In genomic region chr2:119327942-119328526, GRCm38 (mm10) we compare ENCODE assay signal across 8 mouse cellular contexts. TPM values are rescaled to one million over a fixed set of nuclear protein-coding genes. Genes with fewer than 3 reads are reported as not detected.
DNase-seq lines count a peak whose midpoint lies in the region; ATAC-seq lines count a peak whose summit lies in the region.

No protein-coding gene starts in this region.

- WGBS in midbrain, embryonic 10.5 days = 15% methylated on average over 11 of the region's 11 CpGs
- WGBS in midbrain, embryonic 11.5 days = 10% methylated on average over 11 of the region's 11 CpGs
- 26% methylated on average over 11 of the region's 11 CpGs for WGBS in liver, embryonic 11.5 days

- H3K4me2 ChIP-seq in midbrain, embryonic 11.5 days = no peak overlapping the region
- H3K4me2 ChIP-seq in liver, embryonic 11.5 days = peak overlapping the region; percentile 5

- H3K4me3 ChIP-seq in midbrain, embryonic 10.5 days = peak overlapping the region; percentile 56
- H3K4me3 ChIP-seq in midbrain, embryonic 11.5 days (ENCODE audit: low read depth, low read length) = no peak overlapping the region
- H3K4me3 ChIP-seq in liver, embryonic 11.5 days (ENCODE audit: low read depth, low read length) = peak overlapping the region; percentile 23; the same call in 1 of the 2 replicates

- no peak for ATAC-seq in midbrain, embryonic 11.5 days (ENCODE audit: low FRiP score)
- no peak for ATAC-seq in liver, embryonic 11.5 days (replicated peaks; ENCODE audit: low FRiP score)

- peak; percentile 39 to 50 for DNase-seq in cerebellum, adult 18-20 months
- no peak for DNase-seq in cerebellum, adult 9-11 months
- no peak for DNase-seq in midbrain, embryonic 10.5 days (ENCODE audit: low spot score)
- no peak for DNase-seq in midbrain, embryonic 11.5 days (ENCODE audit: low spot score, missing footprints)
- DNase-seq in liver, embryonic 11.5 days (ENCODE audit: low spot score) = peak; percentile 30
- no peak for DNase-seq in layer of hippocampus, postnatal 10 days (ENCODE audit: low spot score in 2 of 2)
- DNase-seq in adrenal gland, adult 8-10 months = no peak
- no peak for DNase-seq in kidney, postnatal 4 days

- H3K9ac ChIP-seq in midbrain, embryonic 11.5 days (ENCODE audit: low read length) = no peak overlapping the region
- no peak overlapping the region for H3K9ac ChIP-seq in liver, embryonic 11.5 days (ENCODE audit: low read depth, low read length)

- no peaks in the 10 kb centered on the region for H3K9me3 ChIP-seq in midbrain, embryonic 10.5 days (replicated peaks)
- no peaks in the 10 kb centered on the region for H3K9me3 ChIP-seq in midbrain, embryonic 11.5 days (ENCODE audit: control insufficient read depth, low read length)
- H3K9me3 ChIP-seq in liver, embryonic 11.5 days (ENCODE audit: control insufficient read depth, low read length) = no peaks in the 10 kb centered on the region

- peaks cover 100% of the 10 kb centered on the region for H3K27me3 ChIP-seq in midbrain, embryonic 10.5 days (ENCODE audit: low read depth, poor library complexity, severe bottlenecking)
- peaks cover 84% of the 10 kb centered on the region for H3K27me3 ChIP-seq in midbrain, embryonic 11.5 days (ENCODE audit: control insufficient read depth, insufficient read depth, low read length)
- peaks cover 84% of the 10 kb centered on the region for H3K27me3 ChIP-seq in liver, embryonic 11.5 days (replicated peaks; ENCODE audit: control insufficient read depth, insufficient read depth, low read length)

- H3K36me3 ChIP-seq in midbrain, embryonic 10.5 days = no peaks in the 10 kb centered on the region
- no peaks in the 10 kb centered on the region for H3K36me3 ChIP-seq in midbrain, embryonic 11.5 days (ENCODE audit: control insufficient read depth, insufficient read depth, low read length)
- no peaks in the 10 kb centered on the region for H3K36me3 ChIP-seq in liver, embryonic 11.5 days (ENCODE audit: control insufficient read depth, insufficient read depth, low read length)

- H3K4me1 ChIP-seq in midbrain, embryonic 10.5 days = peaks cover 67% of the 10 kb centered on the region
- peaks cover 33% of the 10 kb centered on the region for H3K4me1 ChIP-seq in midbrain, embryonic 11.5 days (ENCODE audit: control insufficient read depth, insufficient read depth, low read length)
- peaks cover 38% of the 10 kb centered on the region for H3K4me1 ChIP-seq in liver, embryonic 11.5 days (replicated peaks; ENCODE audit: control insufficient read depth, insufficient read depth, low read length)

- no peak overlapping the region for H3K27ac ChIP-seq in midbrain, embryonic 10.5 days (replicated peaks)
- no peak overlapping the region for H3K27ac ChIP-seq in midbrain, embryonic 11.5 days (ENCODE audit: low read depth, low read length)
- H3K27ac ChIP-seq in liver, embryonic 11.5 days (ENCODE audit: low read depth, low read length) = no peak overlapping the region

RNA-seq across cellular contexts. Expression of gene Dll4, which starts 2.5 kb away (rescaled TPM):
- 5.7 TPM in 2 replicates for polyA plus RNA-seq in midbrain, embryonic 10.5 days (2016; fragmentation: Nextera tagmentation; extraction: Ambion mirVana)
- polyA plus RNA-seq in midbrain, embryonic 11.5 days (2014; fragmentation: Nextera tagmentation; extraction: Ambion mirVana) = 3.1 and 4.0 TPM in 2 replicates
- 5.3 and 5.9 TPM in 2 replicates for polyA plus RNA-seq in liver, embryonic 11.5 days (2014; fragmentation: Nextera tagmentation; extraction: Ambion mirVana)
- 1 to 10 TPM; 7.4 to 7.6 TPM for total RNA-seq in layer of hippocampus, postnatal 10 days (2021)
- total RNA-seq in adrenal gland, adult 8-10 months (2022) = 10 to 100 TPM; 11.5 to 18.6 (median 16.2) TPM

RNA-seq across cellular contexts. Expression of gene Chac1, which starts 23.0 kb away (rescaled TPM):
- polyA plus RNA-seq in midbrain, embryonic 10.5 days (2016; fragmentation: Nextera tagmentation; extraction: Ambion mirVana) = 0.78 and 0.95 TPM in 2 replicates
- 0.32 and 0.37 TPM in 2 replicates for polyA plus RNA-seq in midbrain, embryonic 11.5 days (2014; fragmentation: Nextera tagmentation; extraction: Ambion mirVana)
- polyA plus RNA-seq in liver, embryonic 11.5 days (2014; fragmentation: Nextera tagmentation; extraction: Ambion mirVana) = 2.9 and 3.2 TPM in 2 replicates
- 1 to 10 TPM; 7.6 to 7.8 TPM for total RNA-seq in layer of hippocampus, postnatal 10 days (2021)
- total RNA-seq in adrenal gland, adult 8-10 months (2022) = 1 to 10 TPM; 3.9 to 7.2 (median 4.9) TPM

RNA-seq across cellular contexts. Expression of gene Vps18, which starts 39.5 kb away (rescaled TPM):
- polyA plus RNA-seq in midbrain, embryonic 10.5 days (2016; fragmentation: Nextera tagmentation; extraction: Ambion mirVana) = 23.1 and 27.5 TPM in 2 replicates
- polyA plus RNA-seq in midbrain, embryonic 11.5 days (2014; fragmentation: Nextera tagmentation; extraction: Ambion mirVana) = 9.8 and 10.0 TPM in 2 replicates
- polyA plus RNA-seq in liver, embryonic 11.5 days (2014; fragmentation: Nextera tagmentation; extraction: Ambion mirVana) = 13.4 and 14.0 TPM in 2 replicates
- 10 to 100 TPM; 31.7 to 34.3 TPM for total RNA-seq in layer of hippocampus, postnatal 10 days (2021)
- total RNA-seq in adrenal gland, adult 8-10 months (2022) = 10 to 100 TPM; 27.2 to 29.5 (median 27.7) TPM

RNA-seq across cellular contexts. Expression of gene Rhov, which starts 57.0 kb away (rescaled TPM):
- polyA plus RNA-seq in midbrain, embryonic 10.5 days (2016; fragmentation: Nextera tagmentation; extraction: Ambion mirVana) = 0.83 and 1.9 TPM in 2 replicates
- 1.3 and 2.6 TPM in 2 replicates for polyA plus RNA-seq in midbrain, embryonic 11.5 days (2014; fragmentation: Nextera tagmentation; extraction: Ambion mirVana)
- 0.38 TPM in 1 of 2 replicates, not detected in the other for polyA plus RNA-seq in liver, embryonic 11.5 days (2014; fragmentation: Nextera tagmentation; extraction: Ambion mirVana)
- total RNA-seq in layer of hippocampus, postnatal 10 days (2021) = 10 to 100 TPM; 12.4 to 15.6 TPM
- 1 to 10 TPM in 3 of 4 experiments, under 1 TPM in 1; 0.61 to 2.9 (median 2.1) TPM for total RNA-seq in adrenal gland, adult 8-10 months (2022)

Comparison
In these comparisons a context has a peak if more than half of its experiments do, and no peak if none do; other contexts are left out.
1. DNase-seq: peak in cerebellum, adult 18-20 months (2 of 2) and liver, embryonic 11.5 days (single experiment); none in cerebellum, adult 9-11 months (single experiment), midbrain, embryonic 10.5 days (single experiment), midbrain, embryonic 11.5 days (single experiment), layer of hippocampus, postnatal 10 days (0 of 2), adrenal gland, adult 8-10 months (single experiment) and kidney, postnatal 4 days (0 of 2).